Mouse (Mus musculus): ENCODE data around the gene Esr1. TPM values are rescaled to one million over a fixed set of nuclear protein-coding genes. Genes with fewer than 3 reads are reported as not detected.
"Not testable (repeated sequence)": the region's sequence is repeated elsewhere in the genome, so short reads cannot be mapped to it uniquely, and the experiment has no call there.

Gene Esr1
- polyA plus RNA-seq, 1 experiment from 2014 or later: 0.24 TPM

- no peaks in the 10 kb centered on the region for H3K36me3 ChIP-seq
- no peak overlapping the region for H3K4me3 ChIP-seq
- peaks cover 8% of the 10 kb centered on the region; the same call in 1 of the 2 replicates for H3K4me1 ChIP-seq
- H3K9me3 ChIP-seq (replicated peaks): no peaks in the 10 kb centered on the region
- WGBS: 76% methylated on average over 2 of the region's 2 CpGs
- H3K27me3 ChIP-seq (ENCODE audit: low read depth, poor library complexity, severe bottlenecking): no peaks in the 10 kb centered on the region
- no peak overlapping the region for H3K27ac ChIP-seq
- no peak for DNase-seq (ENCODE audit: low spot score)
Measured at GRCm38 (mm10) chr10:4732328-4732727, 120.9 kb downstream of the Esr1 start.

- Histone ChIP-seq H3K9me3 (replicated peaks) (no peaks in the 10 kb centered on the region), H3K27me3 (ENCODE audit: low read depth, poor library complexity, severe bottlenecking) (no peaks in the 10 kb centered on the region), H3K27ac (no peak overlapping the region), H3K4me3 (no peak overlapping the region), H3K36me3 (no peaks in the 10 kb centered on the region), H3K4me1 (peaks cover 8% of the 10 kb centered on the region; the same call in 1 of the 2 replicates)
- DNase-seq (ENCODE audit: low spot score): no peak
- 62% methylated on average over 6 of the region's 6 CpGs for WGBS
Measured at GRCm38 (mm10) chr10:4733987-4734386, 122.6 kb downstream of the Esr1 start.

- no peak overlapping the region for H3K4me3 ChIP-seq
- no peaks in the 10 kb centered on the region for H3K9me3 ChIP-seq (replicated peaks)
- H3K27me3 ChIP-seq (ENCODE audit: low read depth, poor library complexity, severe bottlenecking): no peaks in the 10 kb centered on the region
- H3K36me3 ChIP-seq: no peaks in the 10 kb centered on the region
- 83% methylated on average over 2 of the region's 2 CpGs for WGBS
- no peak for DNase-seq (ENCODE audit: low spot score)
- peaks cover 8% of the 10 kb centered on the region; the same call in 1 of the 2 replicates for H3K4me1 ChIP-seq
- H3K27ac ChIP-seq: no peak overlapping the region
Measured at GRCm38 (mm10) chr10:4734942-4735341, 123.5 kb downstream of the Esr1 start.

GRCm38 (mm10) chr10:4738311-4738710 is 126.9 kb downstream of the Esr1 start:
- no peak overlapping the region for H3K4me3 ChIP-seq
- WGBS: 92% methylated on average over 2 of the region's 2 CpGs
- H3K27ac ChIP-seq: no peak overlapping the region
- no peaks in the 10 kb centered on the region for H3K27me3 ChIP-seq (ENCODE audit: low read depth, poor library complexity, severe bottlenecking)
- 0 out of 2 replicates have a peak, but pooled peaks cover 4% of the 10 kb centered on the region for H3K4me1 ChIP-seq
- DNase-seq (ENCODE audit: low spot score): no peak
- no peaks in the 10 kb centered on the region for H3K9me3 ChIP-seq (replicated peaks)
- H3K36me3 ChIP-seq: no peaks in the 10 kb centered on the region

GRCm38 (mm10) chr10:4751091-4751490 is 139.7 kb downstream of the Esr1 start:
- WGBS: 47% methylated on average over 1 of the region's 1 CpGs
- not testable (repeated sequence) for H3K4me1 ChIP-seq; DNase-seq (ENCODE audit: low spot score); H3K36me3 ChIP-seq; H3K27me3 ChIP-seq (ENCODE audit: low read depth, poor library complexity, severe bottlenecking); H3K27ac ChIP-seq; H3K9me3 ChIP-seq (replicated peaks); H3K4me3 ChIP-seq

- Histone ChIP-seq H3K4me1 (no peaks in the 10 kb centered on the region), H3K36me3 (no peaks in the 10 kb centered on the region), H3K4me3 (no peak overlapping the region), H3K27ac (no peak overlapping the region), H3K27me3 (ENCODE audit: low read depth, poor library complexity, severe bottlenecking) (no peaks in the 10 kb centered on the region), H3K9me3 (replicated peaks) (no peaks in the 10 kb centered on the region)
- 91% methylated on average over 4 of the region's 4 CpGs for WGBS
- no peak for DNase-seq (ENCODE audit: low spot score)
Measured at GRCm38 (mm10) chr10:4752977-4753376, 141.6 kb downstream of the Esr1 start.

GRCm38 (mm10) chr10:4775541-4775940 is 164.1 kb downstream of the Esr1 start:
- 89% methylated on average over 3 of the region's 3 CpGs for WGBS
- H3K27me3 ChIP-seq (ENCODE audit: low read depth, poor library complexity, severe bottlenecking): no peaks in the 10 kb centered on the region
- no peak for DNase-seq (ENCODE audit: low spot score)

GRCm38 (mm10) chr10:4776007-4776713 is 164.8 kb downstream of the Esr1 start:
- Histone ChIP-seq H3K4me3 (no peak overlapping the region), H3K27me3 (ENCODE audit: low read depth, poor library complexity, severe bottlenecking) (no peaks in the 10 kb centered on the region), H3K36me3 (no peaks in the 10 kb centered on the region), H3K4me1 (no peaks in the 10 kb centered on the region), H3K27ac (no peak overlapping the region), H3K9me3 (replicated peaks) (no peaks in the 10 kb centered on the region)
- WGBS: 89% methylated on average over 6 of the region's 6 CpGs
- no peak for DNase-seq (ENCODE audit: low spot score)

More at GRCm38 (mm10) chr10:4775541-4775940, 164.1 kb downstream of the Esr1 start:
- Histone ChIP-seq H3K4me1 (no peaks in the 10 kb centered on the region), H3K36me3 (no peaks in the 10 kb centered on the region), H3K27ac (no peak overlapping the region), H3K4me3 (no peak overlapping the region), H3K9me3 (replicated peaks) (no peaks in the 10 kb centered on the region)

GRCm38 (mm10) chr10:4776714-4777090 is 165.3 kb downstream of the Esr1 start:
- Histone ChIP-seq H3K4me1 (no peaks in the 10 kb centered on the region), H3K9me3 (replicated peaks) (no peaks in the 10 kb centered on the region), H3K27ac (no peak overlapping the region), H3K4me3 (no peak overlapping the region), H3K27me3 (ENCODE audit: low read depth, poor library complexity, severe bottlenecking) (no peaks in the 10 kb centered on the region), H3K36me3 (no peaks in the 10 kb centered on the region)
- no peak for DNase-seq (ENCODE audit: low spot score)
- WGBS: 87% methylated on average over 4 of the region's 4 CpGs

GRCm38 (mm10) chr10:4777996-4778395 is 166.6 kb downstream of the Esr1 start:
- Histone ChIP-seq H3K9me3 (replicated peaks) (no peaks in the 10 kb centered on the region), H3K4me1 (no peaks in the 10 kb centered on the region), H3K27ac (no peak overlapping the region), H3K27me3 (ENCODE audit: low read depth, poor library complexity, severe bottlenecking) (no peaks in the 10 kb centered on the region), H3K36me3 (no peaks in the 10 kb centered on the region), H3K4me3 (no peak overlapping the region)
- WGBS: 72% methylated on average over 3 of the region's 3 CpGs
- DNase-seq (ENCODE audit: low spot score): no peak

GRCm38 (mm10) chr10:4780926-4781325 is 169.5 kb downstream of the Esr1 start:
- 71% methylated on average over 6 of the region's 6 CpGs for WGBS
- no peaks in the 10 kb centered on the region for H3K27me3 ChIP-seq (ENCODE audit: low read depth, poor library complexity, severe bottlenecking)
- no peak for DNase-seq (ENCODE audit: low spot score)

GRCm38 (mm10) chr10:4787003-4787628 is 175.7 kb downstream of the Esr1 start:
- DNase-seq (ENCODE audit: low spot score): no peak
- WGBS: 94% methylated on average over 5 of the region's 5 CpGs
- Histone ChIP-seq H3K4me1 (no peaks in the 10 kb centered on the region), H3K4me3 (no peak overlapping the region), H3K27ac (no peak overlapping the region), H3K27me3 (ENCODE audit: low read depth, poor library complexity, severe bottlenecking) (no peaks in the 10 kb centered on the region), H3K9me3 (replicated peaks) (no peaks in the 10 kb centered on the region), H3K36me3 (no peaks in the 10 kb centered on the region)

More at GRCm38 (mm10) chr10:4780926-4781325, 169.5 kb downstream of the Esr1 start:
- no peaks in the 10 kb centered on the region for H3K36me3 ChIP-seq
- no peaks in the 10 kb centered on the region for H3K9me3 ChIP-seq (replicated peaks)
- no peak overlapping the region for H3K4me3 ChIP-seq
- H3K4me1 ChIP-seq: no peaks in the 10 kb centered on the region
- no peak overlapping the region for H3K27ac ChIP-seq

- no peak for DNase-seq (ENCODE audit: low spot score)
- no peak overlapping the region for H3K4me3 ChIP-seq
- no peaks in the 10 kb centered on the region for H3K27me3 ChIP-seq (ENCODE audit: low read depth, poor library complexity, severe bottlenecking)
- H3K9me3 ChIP-seq (replicated peaks): no peaks in the 10 kb centered on the region
- WGBS: 83% methylated on average over 3 of the region's 3 CpGs
- no peaks in the 10 kb centered on the region for H3K36me3 ChIP-seq
- no peaks in the 10 kb centered on the region for H3K4me1 ChIP-seq
- H3K27ac ChIP-seq: no peak overlapping the region
Measured at GRCm38 (mm10) chr10:4798268-4798808, 186.9 kb downstream of the Esr1 start.
